Mouse (Mus musculus) E14TG2a.4 (cell line): ENCODE results near the gene Mphosph9.
"Not testable (repeated sequence)": the region's sequence is repeated elsewhere in the genome, so short reads cannot be mapped to it uniquely, and the experiment has no call there.

Experiments used
- H3K27me3 ChIP-seq: 2 replicates; pipeline ENCODE4 v1.6.1; 2014; ENCODE audit warnings: low read length, control low read depth; ENCODE audit not compliant: insufficient read depth
- H3K36me3 ChIP-seq: 2 replicates; pipeline ENCODE4 v1.6.1; 2014; ENCODE audit warnings: low read length, control low read depth; ENCODE audit not compliant: insufficient read depth
- H3K4me1 ChIP-seq: replicated peaks from 2 replicates; pipeline ENCODE4 v1.6.1; 2014; ENCODE audit warnings: low read depth, low read length, control low read depth
- H3K4me3 ChIP-seq: replicated peaks from 2 replicates; pipeline ENCODE4 v1.5.1; 2014; ENCODE audit warnings: mild to moderate bottlenecking, low read length
- H3K9me3 ChIP-seq: 2 replicates; pipeline ENCODE4 v1.6.1; 2014; ENCODE audit warnings: low read length, control low read depth
- CTCF ChIP-seq: conservative IDR thresholded peaks from 2 replicates; pipeline ENCODE4 v1.5.1; 2014; ENCODE audit warnings: low read length
- NANOG ChIP-seq: IDR thresholded peaks from 2 replicates; pipeline ENCODE4 v1.6.1; 2014; ENCODE audit warnings: borderline replicate concordance, low read length, mixed read lengths
- POU5F1 ChIP-seq: IDR thresholded peaks from 2 replicates; pipeline ENCODE4 v1.6.1; 2014; ENCODE audit warnings: low read length, borderline replicate concordance

Gene Mphosph9

GRCm38 (mm10) chr5:124351111-124351560 lies 23.4 kb upstream of the Mphosph9 start:
- H3K27me3 ChIP-seq, result no peaks in the 10 kb centered on the region

GRCm38 (mm10) chr5:124350350-124350749 lies 22.6 kb upstream of the Mphosph9 start:
- Histone ChIP-seq H3K9me3 (no peaks in the 10 kb centered on the region), H3K36me3 (peaks cover 54% of the 10 kb centered on the region), H3K4me3 (no peak overlapping the region), H3K27me3 (no peaks in the 10 kb centered on the region), H3K4me1 (peaks cover 64% of the 10 kb centered on the region)
- no peak for TF ChIP-seq POU5F1
- TF ChIP-seq CTCF, result no peak

More at GRCm38 (mm10) chr5:124351111-124351560, 23.4 kb upstream of the Mphosph9 start:
- no peak for TF ChIP-seq POU5F1
- TF ChIP-seq CTCF, result no peak
- no peak for TF ChIP-seq NANOG
- Histone ChIP-seq H3K4me3 (peak overlapping the region; percentile 74), H3K9me3 (no peaks in the 10 kb centered on the region), H3K36me3 (peaks cover 51% of the 10 kb centered on the region), H3K4me1 (peaks cover 69% of the 10 kb centered on the region)

GRCm38 (mm10) chr5:124349196-124349595 lies 21.4 kb upstream of the Mphosph9 start:
- no peaks in the 10 kb centered on the region for H3K27me3 ChIP-seq
- no peaks in the 10 kb centered on the region for H3K9me3 ChIP-seq
- peaks cover 62% of the 10 kb centered on the region for H3K4me1 ChIP-seq
- H3K36me3 ChIP-seq, result peaks cover 65% of the 10 kb centered on the region
- TF ChIP-seq NANOG, result no peak
- no peak for TF ChIP-seq POU5F1
- no peak for TF ChIP-seq CTCF
- H3K4me3 ChIP-seq, result peak overlapping the region; percentile 35

GRCm38 (mm10) chr5:124342897-124343296 lies 15.1 kb upstream of the Mphosph9 start:
- Histone ChIP-seq H3K9me3 (no peaks in the 10 kb centered on the region), H3K36me3 (peaks cover 75% of the 10 kb centered on the region), H3K4me3 (no peak overlapping the region), H3K27me3 (no peaks in the 10 kb centered on the region), H3K4me1 (peaks cover 35% of the 10 kb centered on the region)
- no peak for TF ChIP-seq CTCF
- TF ChIP-seq NANOG, result no peak
- no peak for TF ChIP-seq POU5F1

GRCm38 (mm10) chr5:124341753-124342339 lies 14.1 kb upstream of the Mphosph9 start:
- H3K4me1 ChIP-seq, result peaks cover 44% of the 10 kb centered on the region
- H3K9me3 ChIP-seq, H3K27me3 ChIP-seq, H3K4me3 ChIP-seq: not testable (repeated sequence)
- peaks cover 72% of the 10 kb centered on the region for H3K36me3 ChIP-seq

- peaks cover 68% of the 10 kb centered on the region for H3K36me3 ChIP-seq
- peak overlapping the region; percentile 26; the same call in 1 of the 2 replicates for H3K4me3 ChIP-seq
- H3K27me3 ChIP-seq, result no peaks in the 10 kb centered on the region
- TF ChIP-seq POU5F1, result no peak
- TF ChIP-seq CTCF, result no peak
- TF ChIP-seq NANOG, result no peak
- H3K9me3 ChIP-seq, result no peaks in the 10 kb centered on the region
- peaks cover 37% of the 10 kb centered on the region for H3K4me1 ChIP-seq
Measured at GRCm38 (mm10) chr5:124338791-124339190, 11.0 kb upstream of the Mphosph9 start.

- Histone ChIP-seq H3K36me3 (peaks cover 68% of the 10 kb centered on the region), H3K27me3 (no peaks in the 10 kb centered on the region), H3K9me3 (no peaks in the 10 kb centered on the region), H3K4me1 (peaks cover 44% of the 10 kb centered on the region), H3K4me3 (no peak overlapping the region)
- no peak for TF ChIP-seq CTCF
- no peak for TF ChIP-seq POU5F1
- TF ChIP-seq NANOG, result no peak
Measured at GRCm38 (mm10) chr5:124337909-124338308, 10.1 kb upstream of the Mphosph9 start.

GRCm38 (mm10) chr5:124337103-124337502 lies 9.3 kb upstream of the Mphosph9 start:
- Histone ChIP-seq H3K27me3 (no peaks in the 10 kb centered on the region), H3K4me3 (no peak overlapping the region), H3K36me3 (peaks cover 69% of the 10 kb centered on the region), H3K4me1 (peaks cover 47% of the 10 kb centered on the region), H3K9me3 (no peaks in the 10 kb centered on the region)
- TF ChIP-seq CTCF, result no peak
- no peak for TF ChIP-seq NANOG
- TF ChIP-seq POU5F1, result no peak

GRCm38 (mm10) chr5:124334392-124334791 lies 6.6 kb upstream of the Mphosph9 start:
- Histone ChIP-seq H3K36me3 (peaks cover 54% of the 10 kb centered on the region), H3K4me1 (peaks cover 45% of the 10 kb centered on the region), H3K9me3 (no peaks in the 10 kb centered on the region), H3K4me3 (no peak overlapping the region), H3K27me3 (no peaks in the 10 kb centered on the region)
- no peak for TF ChIP-seq POU5F1
